Mouse (Mus musculus): ENCODE results near the gene Prim2. TPM values are rescaled to one million over a fixed set of nuclear protein-coding genes. Genes with fewer than 3 reads are reported as not detected.

The Prim2 gene
- polyA plus RNA-seq, 1 experiment from 2014 or later: 41.9 TPM

DNA sequence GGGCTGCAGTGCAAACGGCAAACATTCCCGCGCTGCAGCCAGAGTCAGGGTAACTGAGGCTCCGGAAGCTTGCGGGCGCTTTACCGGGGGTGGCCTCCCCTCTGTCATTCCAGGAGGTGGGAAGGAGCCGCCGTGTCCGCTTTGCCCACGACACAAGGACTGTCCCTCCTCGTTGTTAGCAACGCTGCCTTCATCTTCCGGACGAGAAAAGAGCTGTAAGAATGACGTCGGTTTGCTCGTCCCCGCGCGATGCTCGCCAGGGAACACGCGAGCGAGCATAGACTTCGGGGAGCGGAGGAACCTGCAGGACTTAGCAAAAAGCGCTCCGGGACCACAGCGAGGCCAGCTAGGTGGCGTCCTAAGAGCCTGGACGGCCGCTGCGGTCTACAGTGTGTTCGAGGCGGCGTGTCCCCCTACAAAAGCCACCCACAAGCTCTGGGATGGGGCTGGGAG, 595 bp upstream of the Prim2 start:
- H3K9me3 ChIP-seq (ENCODE audit: control insufficient read depth, low read length): no peaks in the 10 kb centered on the region
- peaks cover 3% of the 10 kb centered on the region; the same call in 1 of the 2 replicates for H3K36me3 ChIP-seq (ENCODE audit: control insufficient read depth, insufficient read depth, low read length)
- H3K4me1 ChIP-seq (ENCODE audit: control insufficient read depth, insufficient read depth, low read length): no peaks in the 10 kb centered on the region
- H3K4me3 ChIP-seq (ENCODE audit: low read depth, low read length): peak overlapping the region; percentile 65
- H3K9ac ChIP-seq (ENCODE audit: low read length): peak overlapping the region; percentile 75
- DNase-seq (ENCODE audit: low spot score) (peak; percentile 79), ATAC-seq (ENCODE audit: insufficient read depth, low FRiP score, low TSS enrichment) (peak; percentile 53)
- H3K4me2 ChIP-seq (ENCODE audit: low read depth): peak overlapping the region; percentile 90
- H3K27ac ChIP-seq (ENCODE audit: low read depth, low read length): peak overlapping the region; percentile 56
- 0% methylated on average over 37 of the region's 37 CpGs for WGBS
- no peaks in the 10 kb centered on the region for H3K27me3 ChIP-seq (ENCODE audit: control insufficient read depth, insufficient read depth, low read length)

DNA sequence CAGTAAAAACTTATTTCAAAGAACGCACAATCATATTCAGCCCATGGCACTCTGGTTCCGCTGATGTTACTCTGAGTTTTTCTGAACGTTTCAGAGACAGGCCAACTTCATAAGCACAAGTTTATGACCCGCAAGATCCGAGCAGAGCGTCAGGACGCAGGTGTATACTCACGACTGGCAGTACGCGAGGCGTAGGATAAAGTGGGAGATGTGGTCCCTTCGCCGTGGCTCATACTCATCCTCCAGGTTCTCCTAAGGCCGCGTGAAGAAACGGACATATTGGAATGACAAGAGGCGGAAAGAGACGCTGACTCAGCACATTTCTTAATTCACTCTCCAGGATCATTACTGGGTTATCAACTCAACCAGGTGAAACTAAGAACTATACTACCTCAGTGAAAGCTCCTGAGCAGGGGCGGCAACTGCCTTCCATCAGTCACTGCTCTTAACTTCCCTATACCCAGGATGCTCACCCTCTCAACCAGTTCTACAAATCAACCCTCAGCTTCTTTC, 5.9 kb downstream of the Prim2 start:
- Histone ChIP-seq H3K27ac (ENCODE audit: low read depth, low read length) (no peak overlapping the region), H3K9ac (ENCODE audit: low read length) (no peak overlapping the region), H3K36me3 (ENCODE audit: control insufficient read depth, insufficient read depth, low read length) (peaks cover 3% of the 10 kb centered on the region; the same call in 1 of the 2 replicates), H3K9me3 (ENCODE audit: control insufficient read depth, low read length) (no peaks in the 10 kb centered on the region), H3K27me3 (ENCODE audit: control insufficient read depth, insufficient read depth, low read length) (no peaks in the 10 kb centered on the region), H3K4me3 (ENCODE audit: low read depth, low read length) (no peak overlapping the region), H3K4me2 (ENCODE audit: low read depth) (no peak overlapping the region), H3K4me1 (ENCODE audit: control insufficient read depth, insufficient read depth, low read length) (no peaks in the 10 kb centered on the region)
- 88% methylated on average over 19 of the region's 19 CpGs for WGBS
- ATAC-seq (ENCODE audit: insufficient read depth, low FRiP score, low TSS enrichment) (no peak), DNase-seq (ENCODE audit: low spot score) (no peak)

DNA sequence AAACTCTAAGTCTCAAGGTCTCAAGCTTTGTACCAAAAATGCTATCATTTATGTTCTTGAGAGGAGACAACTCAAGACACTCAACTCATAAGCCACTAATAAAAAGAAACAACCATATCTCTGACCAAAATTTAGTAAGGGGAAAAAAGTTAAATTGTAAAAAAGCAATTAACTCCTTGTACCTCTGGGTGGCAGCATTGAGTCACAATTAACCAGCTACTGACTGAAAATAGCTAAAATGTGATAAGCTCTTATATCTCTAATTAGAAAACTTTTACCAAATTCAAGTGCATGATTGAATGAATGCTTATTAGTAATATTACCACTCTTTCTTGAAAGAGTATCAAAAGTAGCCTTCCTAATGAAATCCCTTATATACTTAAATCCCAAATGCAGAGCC, 6.4 kb downstream of the Prim2 start:
- H3K27ac ChIP-seq (ENCODE audit: low read depth, low read length): no peak overlapping the region
- H3K9me3 ChIP-seq (ENCODE audit: control insufficient read depth, low read length): no peaks in the 10 kb centered on the region
- H3K27me3 ChIP-seq (ENCODE audit: control insufficient read depth, insufficient read depth, low read length): no peaks in the 10 kb centered on the region
- H3K4me1 ChIP-seq (ENCODE audit: control insufficient read depth, insufficient read depth, low read length): no peaks in the 10 kb centered on the region
- H3K4me2 ChIP-seq (ENCODE audit: low read depth): no peak overlapping the region
- H3K4me3 ChIP-seq (ENCODE audit: low read depth, low read length): no peak overlapping the region
- no peak overlapping the region for H3K9ac ChIP-seq (ENCODE audit: low read length)
- ATAC-seq (ENCODE audit: insufficient read depth, low FRiP score, low TSS enrichment): no peak
- DNase-seq (ENCODE audit: low spot score): peak; percentile 17
- H3K36me3 ChIP-seq (ENCODE audit: control insufficient read depth, insufficient read depth, low read length): peaks cover 3% of the 10 kb centered on the region; the same call in 1 of the 2 replicates

DNA sequence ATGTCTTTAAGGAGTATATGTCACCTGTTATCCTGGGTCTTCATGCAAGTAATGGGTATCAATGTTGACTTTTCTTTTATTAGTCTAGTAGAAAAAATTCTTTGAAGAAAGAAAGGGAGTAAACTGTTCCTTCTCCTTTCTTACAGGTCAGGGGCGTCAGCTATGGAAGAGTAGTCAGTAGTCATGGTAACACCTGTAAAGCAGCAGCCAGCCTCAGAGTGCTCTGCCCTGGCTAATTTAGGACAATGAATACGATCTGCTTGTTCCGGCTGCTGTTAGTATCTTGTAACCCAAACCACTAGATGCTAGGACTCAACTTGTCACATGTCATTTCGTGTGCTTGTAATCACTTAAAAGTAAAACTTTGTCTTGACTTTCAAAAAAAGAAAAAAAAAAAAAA, 11.3 kb downstream of the Prim2 start:
- 83% methylated on average over 4 of the region's 4 CpGs for WGBS
- Histone ChIP-seq H3K36me3 (ENCODE audit: control insufficient read depth, insufficient read depth, low read length) (peaks cover 5% of the 10 kb centered on the region), H3K4me1 (ENCODE audit: control insufficient read depth, insufficient read depth, low read length) (no peaks in the 10 kb centered on the region), H3K4me2 (ENCODE audit: low read depth) (no peak overlapping the region), H3K27ac (ENCODE audit: low read depth, low read length) (no peak overlapping the region), H3K4me3 (ENCODE audit: low read depth, low read length) (no peak overlapping the region), H3K9ac (ENCODE audit: low read length) (no peak overlapping the region), H3K9me3 (ENCODE audit: control insufficient read depth, low read length) (no peaks in the 10 kb centered on the region), H3K27me3 (ENCODE audit: control insufficient read depth, insufficient read depth, low read length) (no peaks in the 10 kb centered on the region)
- DNase-seq (ENCODE audit: low spot score) (no peak), ATAC-seq (ENCODE audit: insufficient read depth, low FRiP score, low TSS enrichment) (no peak)

DNA sequence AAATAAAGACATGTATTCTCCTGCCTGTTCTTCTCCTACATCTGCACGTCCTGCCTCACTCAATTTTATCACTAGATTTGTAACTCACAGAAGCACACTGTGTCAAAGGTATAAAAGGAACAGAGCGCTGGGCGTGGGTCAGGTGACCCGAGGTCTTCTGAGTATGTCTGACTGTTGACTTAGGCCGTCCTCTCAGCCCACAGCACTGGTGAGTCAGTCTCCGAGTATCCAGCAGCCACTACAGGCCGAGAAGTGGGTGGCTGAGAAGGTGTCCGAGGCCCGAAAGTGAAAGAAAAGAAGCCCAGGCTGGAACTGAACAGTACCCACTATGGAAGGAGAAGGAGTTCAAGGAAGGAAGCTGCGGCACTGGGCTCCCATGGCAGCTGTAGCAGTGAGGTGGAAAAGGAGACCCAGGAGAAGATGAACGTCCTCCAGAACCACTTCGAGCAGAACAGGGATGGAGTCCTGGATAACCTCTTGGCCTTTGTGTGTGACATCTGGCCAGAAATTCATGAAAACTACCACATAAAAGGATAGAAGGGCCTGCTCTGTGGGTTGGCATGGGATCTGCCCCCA, 11.9 kb downstream of the Prim2 start:
- 90% methylated on average over 12 of the region's 12 CpGs for WGBS
- H3K36me3 ChIP-seq (ENCODE audit: control insufficient read depth, insufficient read depth, low read length): peaks cover 5% of the 10 kb centered on the region

DNA sequence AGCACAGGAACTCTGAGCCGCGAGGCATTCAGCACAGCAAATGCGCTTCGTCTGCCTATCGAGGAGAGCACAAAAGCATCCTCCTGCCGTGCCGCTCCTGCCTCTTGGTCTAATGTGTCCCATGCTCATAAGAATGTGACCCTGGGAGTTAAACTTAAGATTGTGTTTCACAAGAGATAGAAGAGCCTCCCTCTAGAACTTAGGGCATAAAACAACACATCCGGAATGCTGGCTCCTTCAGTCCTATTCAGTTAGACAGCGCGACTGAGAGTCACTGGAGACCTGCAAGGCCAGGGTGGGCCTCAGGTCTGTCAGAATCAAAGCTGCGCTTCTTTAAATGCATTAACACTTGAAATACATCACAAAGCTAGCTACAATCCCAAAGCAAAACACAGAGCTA, 18.7 kb downstream of the Prim2 start:
- Histone ChIP-seq H3K4me3 (ENCODE audit: low read depth, low read length) (no peak overlapping the region), H3K4me1 (ENCODE audit: control insufficient read depth, insufficient read depth, low read length) (no peaks in the 10 kb centered on the region), H3K27me3 (ENCODE audit: control insufficient read depth, insufficient read depth, low read length) (no peaks in the 10 kb centered on the region), H3K4me2 (ENCODE audit: low read depth) (no peak overlapping the region), H3K9ac (ENCODE audit: low read length) (no peak overlapping the region), H3K27ac (ENCODE audit: low read depth, low read length) (no peak overlapping the region), H3K36me3 (ENCODE audit: control insufficient read depth, insufficient read depth, low read length) (peaks cover 3% of the 10 kb centered on the region; the same call in 1 of the 2 replicates), H3K9me3 (ENCODE audit: control insufficient read depth, low read length) (no peaks in the 10 kb centered on the region)
- DNase-seq (ENCODE audit: low spot score) (no peak), ATAC-seq (ENCODE audit: insufficient read depth, low FRiP score, low TSS enrichment) (no peak)
- 94% methylated on average over 11 of the region's 11 CpGs for WGBS

More for the DNA sequence above, 11.9 kb downstream of the Prim2 start:
- H3K9ac ChIP-seq (ENCODE audit: low read length): no peak overlapping the region
- no peak overlapping the region for H3K4me3 ChIP-seq (ENCODE audit: low read depth, low read length)
- no peak for ATAC-seq (ENCODE audit: insufficient read depth, low FRiP score, low TSS enrichment)
- no peak for DNase-seq (ENCODE audit: low spot score)
- H3K4me1 ChIP-seq (ENCODE audit: control insufficient read depth, insufficient read depth, low read length): no peaks in the 10 kb centered on the region
- no peaks in the 10 kb centered on the region for H3K27me3 ChIP-seq (ENCODE audit: control insufficient read depth, insufficient read depth, low read length)
- no peak overlapping the region for H3K4me2 ChIP-seq (ENCODE audit: low read depth)
- H3K27ac ChIP-seq (ENCODE audit: low read depth, low read length): no peak overlapping the region
- H3K9me3 ChIP-seq (ENCODE audit: control insufficient read depth, low read length): no peaks in the 10 kb centered on the region

DNA sequence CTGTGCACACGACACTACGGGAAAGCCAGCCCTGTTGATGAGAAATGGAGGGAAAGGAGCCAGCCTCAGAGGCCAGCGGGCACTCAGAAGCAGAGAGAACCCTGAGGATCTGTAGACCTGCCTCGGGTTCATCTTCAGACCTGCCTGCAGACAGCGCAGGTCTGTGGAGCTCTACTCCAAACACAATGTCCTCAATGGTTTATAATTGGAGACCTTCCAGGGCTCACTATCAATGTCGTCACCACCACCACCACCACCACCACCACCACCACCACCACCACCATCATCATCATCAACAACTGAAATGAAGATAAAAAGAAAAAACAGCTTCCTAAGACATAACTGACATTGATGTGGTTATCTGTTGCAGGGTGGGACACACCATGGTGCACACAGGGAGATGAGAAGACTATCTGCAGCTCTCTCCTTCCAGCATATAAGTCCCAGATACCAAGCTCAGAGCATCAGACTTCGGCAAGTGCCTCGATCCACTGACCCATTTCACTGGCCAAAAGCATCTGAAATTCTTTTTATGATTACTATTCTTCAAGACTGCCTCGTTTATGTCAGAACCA, 20.0 kb downstream of the Prim2 start:
- Histone ChIP-seq H3K27me3 (ENCODE audit: control insufficient read depth, insufficient read depth, low read length) (no peaks in the 10 kb centered on the region), H3K36me3 (ENCODE audit: control insufficient read depth, insufficient read depth, low read length) (no peaks in the 10 kb centered on the region), H3K9ac (ENCODE audit: low read length) (no peak overlapping the region), H3K4me2 (ENCODE audit: low read depth) (no peak overlapping the region), H3K27ac (ENCODE audit: low read depth, low read length) (no peak overlapping the region), H3K9me3 (ENCODE audit: control insufficient read depth, low read length) (no peaks in the 10 kb centered on the region), H3K4me1 (ENCODE audit: control insufficient read depth, insufficient read depth, low read length) (no peaks in the 10 kb centered on the region), H3K4me3 (ENCODE audit: low read depth, low read length) (no peak overlapping the region)
- no peak for ATAC-seq (ENCODE audit: insufficient read depth, low FRiP score, low TSS enrichment)
- DNase-seq (ENCODE audit: low spot score): no peak
- 94% methylated on average over 9 of the region's 9 CpGs for WGBS

DNA sequence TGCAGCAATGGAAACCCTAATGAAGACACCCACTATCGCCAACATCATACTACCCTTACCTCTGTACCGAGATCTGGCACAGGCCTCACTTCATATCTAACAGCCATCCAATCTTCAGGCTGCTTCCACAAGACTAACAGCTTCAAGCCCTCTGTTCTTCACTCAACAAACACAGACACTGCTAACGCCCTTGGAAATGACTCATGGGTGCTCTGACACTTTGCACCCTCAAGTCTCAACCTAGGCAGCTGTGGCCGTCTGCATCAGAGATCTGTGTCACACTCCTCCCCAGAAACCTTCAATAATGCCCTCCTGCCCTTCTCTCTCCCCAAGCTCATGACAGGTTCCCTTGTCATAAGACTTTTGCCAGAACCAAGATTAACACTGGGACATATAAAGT, 20.6 kb downstream of the Prim2 start:
- Histone ChIP-seq H3K27me3 (ENCODE audit: control insufficient read depth, insufficient read depth, low read length) (no peaks in the 10 kb centered on the region), H3K4me1 (ENCODE audit: control insufficient read depth, insufficient read depth, low read length) (no peaks in the 10 kb centered on the region), H3K9ac (ENCODE audit: low read length) (no peak overlapping the region), H3K36me3 (ENCODE audit: control insufficient read depth, insufficient read depth, low read length) (no peaks in the 10 kb centered on the region), H3K9me3 (ENCODE audit: control insufficient read depth, low read length) (no peaks in the 10 kb centered on the region), H3K27ac (ENCODE audit: low read depth, low read length) (no peak overlapping the region), H3K4me3 (ENCODE audit: low read depth, low read length) (no peak overlapping the region), H3K4me2 (ENCODE audit: low read depth) (no peak overlapping the region)
- WGBS: 96% methylated on average over 4 of the region's 4 CpGs
- no peak for ATAC-seq (ENCODE audit: insufficient read depth, low FRiP score, low TSS enrichment)
- DNase-seq (ENCODE audit: low spot score): no peak

DNA sequence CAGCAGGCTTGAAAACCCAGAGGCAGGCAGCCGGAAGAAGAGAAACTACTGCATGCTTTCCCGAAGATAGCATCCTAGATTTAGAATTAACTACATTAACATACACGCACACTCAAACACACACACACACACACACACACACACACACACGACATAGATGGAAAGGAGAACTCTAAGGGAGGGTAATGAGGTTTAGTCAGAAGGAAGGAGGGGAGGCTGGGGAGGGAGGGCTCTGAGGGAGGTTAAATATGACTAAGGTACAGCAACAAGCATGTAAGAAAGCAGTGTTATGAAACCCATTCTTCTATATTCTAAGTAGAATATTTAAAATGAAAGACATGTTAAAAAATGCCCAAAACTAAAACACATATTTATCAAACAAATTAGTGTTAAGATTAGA, 21.9 kb downstream of the Prim2 start:
- H3K4me2 ChIP-seq (ENCODE audit: low read depth): no peak overlapping the region
- WGBS: 87% methylated on average over 4 of the region's 4 CpGs
- no peaks in the 10 kb centered on the region; the same call in 1 of the 2 replicates for H3K36me3 ChIP-seq (ENCODE audit: control insufficient read depth, insufficient read depth, low read length)
- H3K4me1 ChIP-seq (ENCODE audit: control insufficient read depth, insufficient read depth, low read length): no peaks in the 10 kb centered on the region
- no peaks in the 10 kb centered on the region for H3K9me3 ChIP-seq (ENCODE audit: control insufficient read depth, low read length)
- ATAC-seq (ENCODE audit: insufficient read depth, low FRiP score, low TSS enrichment) (no peak), DNase-seq (ENCODE audit: low spot score) (no peak)
- no peaks in the 10 kb centered on the region for H3K27me3 ChIP-seq (ENCODE audit: control insufficient read depth, insufficient read depth, low read length)
- no peak overlapping the region for H3K27ac ChIP-seq (ENCODE audit: low read depth, low read length)
- no peak overlapping the region for H3K4me3 ChIP-seq (ENCODE audit: low read depth, low read length)
- no peak overlapping the region for H3K9ac ChIP-seq (ENCODE audit: low read length)

Data from neural tube, embryonic 11.5 days (tissue).